In genomic region chr2:167799629-167800387, GRCm38 (mm10) we compare ENCODE assay signal across 8 mouse cellular contexts.
DNase-seq lines count a peak whose midpoint lies in the region; ATAC-seq and TF ChIP-seq lines count a peak whose summit lies in the region.

No protein-coding gene starts in this region.

- no peaks in the 10 kb centered on the region for H3K36me3 ChIP-seq in intestine, postnatal 0 days (ENCODE audit: control insufficient read depth, insufficient read depth)
- H3K36me3 ChIP-seq in midbrain, embryonic 11.5 days (ENCODE audit: control insufficient read depth, insufficient read depth, low read length), result no peaks in the 10 kb centered on the region

- H3K9ac ChIP-seq in intestine, postnatal 0 days (ENCODE audit: low read depth, low read length), result no peak overlapping the region
- no peak overlapping the region for H3K9ac ChIP-seq in midbrain, embryonic 11.5 days (ENCODE audit: low read length)

- no peak for TF ChIP-seq CTCF in intestine, postnatal 0 days (IDR thresholded peaks at IDR 0.05; ENCODE audit: low read depth)

- no peaks in the 10 kb centered on the region for H3K27me3 ChIP-seq in intestine, postnatal 0 days (replicated peaks; ENCODE audit: control insufficient read depth, insufficient read depth, low read length)
- no peaks in the 10 kb centered on the region for H3K27me3 ChIP-seq in midbrain, embryonic 11.5 days (ENCODE audit: control insufficient read depth, insufficient read depth, low read length)

- H3K9me3 ChIP-seq in intestine, postnatal 0 days (ENCODE audit: control insufficient read depth), result no peaks in the 10 kb centered on the region
- no peaks in the 10 kb centered on the region for H3K9me3 ChIP-seq in midbrain, embryonic 11.5 days (ENCODE audit: control insufficient read depth, low read length)

- peak overlapping the region; percentile 63 for H3K27ac ChIP-seq in intestine, postnatal 0 days (ENCODE audit: low read depth, low read length)
- H3K27ac ChIP-seq in midbrain, embryonic 11.5 days (ENCODE audit: low read depth, low read length), result no peak overlapping the region

- peak; percentile 66 for ATAC-seq in intestine, postnatal 0 days
- ATAC-seq in midbrain, embryonic 11.5 days (ENCODE audit: low FRiP score), result peak; percentile 68; the same call in 1 of the 2 replicates

- H3K4me1 ChIP-seq in intestine, postnatal 0 days (replicated peaks; ENCODE audit: control insufficient read depth, insufficient read depth, low read length), result peaks cover 6% of the 10 kb centered on the region
- no peaks in the 10 kb centered on the region for H3K4me1 ChIP-seq in midbrain, embryonic 11.5 days (ENCODE audit: control insufficient read depth, insufficient read depth, low read length)

- H3K4me3 ChIP-seq in intestine, postnatal 0 days (ENCODE audit: low read depth, low read length), result no peak overlapping the region
- H3K4me3 ChIP-seq in midbrain, embryonic 11.5 days (ENCODE audit: low read depth, low read length), result no peak overlapping the region

- DNase-seq in adrenal gland, adult 2 months, result peak; percentile 47
- DNase-seq in adrenal gland, adult 8-10 months, result no peak
- DNase-seq in 3134 (ENCODE audit: extremely low read depth, insufficient read length, low spot score), result peak; percentile 56
- peak; percentile 56 for DNase-seq in embryo, embryonic 11 days
- DNase-seq in midbrain, embryonic 11.5 days (ENCODE audit: low spot score, missing footprints), result peak; percentile 87
- no peak for DNase-seq in right cerebral cortex, postnatal 25 days
- DNase-seq in ovary, postnatal 36 days (ENCODE audit: low spot score), result no peak

- 81% methylated on average over 5 of the region's 5 CpGs for WGBS in intestine, postnatal 0 days
- WGBS in midbrain, embryonic 11.5 days, result 93% methylated on average over 5 of the region's 5 CpGs

- no peak overlapping the region for H3K4me2 ChIP-seq in intestine, postnatal 0 days (replicated peaks; ENCODE audit: low read depth)
- H3K4me2 ChIP-seq in midbrain, embryonic 11.5 days, result no peak overlapping the region

Comparison
In these comparisons a context has a peak if more than half of its experiments do, and no peak if none do; other contexts are left out.
1. DNase-seq: peak in adrenal gland, adult 2 months (single experiment), 3134 (single experiment), embryo, embryonic 11 days (single experiment) and midbrain, embryonic 11.5 days (single experiment); none in adrenal gland, adult 8-10 months (single experiment), right cerebral cortex, postnatal 25 days (single experiment) and ovary, postnatal 36 days (single experiment).